Mouse (Mus musculus) right cerebral cortex, postnatal 36 days (tissue): ENCODE measurements around the gene Clptm1l.

Source experiments
- DNase-seq, 2 experiments: peaks; one replicate each; pipeline ENCODE4 v3.0.0; 2022; ENCODE audit warnings: low spot score in 2 of 2, mixed read lengths in 1 of 2

Gene Clptm1l

DNA sequence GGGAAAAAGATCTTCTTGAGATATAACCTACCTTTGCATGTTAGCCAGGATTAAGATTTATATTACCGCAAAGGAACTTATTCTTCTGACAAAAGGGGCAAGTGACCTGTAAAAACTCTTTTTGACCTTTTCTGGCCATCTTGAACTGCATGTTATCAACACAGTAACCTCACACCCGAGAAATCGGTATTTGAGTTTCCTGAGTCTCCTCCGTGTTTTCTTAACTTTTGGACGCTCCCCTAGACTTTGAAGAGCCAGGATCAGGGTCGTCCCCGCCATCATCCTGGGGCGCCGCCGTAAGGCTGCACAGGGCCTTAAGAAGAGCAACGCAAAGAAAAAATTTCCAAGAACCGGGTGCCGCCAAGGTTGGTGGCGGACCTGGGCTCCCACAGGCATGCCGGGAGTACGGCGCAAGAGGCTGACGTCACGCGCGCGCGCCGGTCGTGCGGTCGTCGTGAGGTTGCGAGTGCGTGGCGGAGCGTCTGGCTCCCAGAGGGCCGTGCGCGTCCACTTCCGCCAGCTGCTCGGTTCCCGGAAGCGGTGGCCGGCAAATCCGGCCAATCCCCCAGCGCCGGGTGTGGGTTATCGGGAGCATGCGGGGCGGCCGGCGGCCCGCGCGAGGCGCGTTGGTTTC lies at the start of gene Clptm1l:
Clptm1l (plus strand) TSS at position 485 of the 634 bp plus-strand sequence.
- DNase-seq = peak; percentile 98

- no peak for DNase-seq
Observed at GRCm38 (mm10) chr13:73564201-73564600, 39.6 kb upstream of the Clptm1l start.

DNA sequence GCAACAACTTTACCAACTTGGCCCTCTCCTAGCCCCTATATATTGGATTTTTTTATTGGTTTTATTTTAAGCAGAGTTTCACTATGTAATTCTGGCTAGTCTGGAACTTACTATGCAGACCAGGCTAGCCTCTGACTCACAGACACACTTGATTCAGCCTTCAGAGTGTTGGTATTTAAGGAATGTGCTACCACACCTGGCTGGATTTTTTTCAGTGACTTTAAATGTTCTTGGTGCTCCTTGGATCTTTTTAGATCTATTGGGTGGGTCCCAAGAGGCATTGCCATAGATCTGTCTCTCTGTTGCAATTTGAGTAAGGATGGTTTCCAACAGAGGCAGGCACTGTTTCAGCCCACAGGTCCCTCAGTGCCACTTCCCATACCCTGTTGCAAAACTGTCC lies 28.8 kb upstream of the Clptm1l start:
- no peak for DNase-seq

- no peak for DNase-seq
Observed at GRCm38 (mm10) chr13:73577277-73577676, 26.5 kb upstream of the Clptm1l start.

DNA sequence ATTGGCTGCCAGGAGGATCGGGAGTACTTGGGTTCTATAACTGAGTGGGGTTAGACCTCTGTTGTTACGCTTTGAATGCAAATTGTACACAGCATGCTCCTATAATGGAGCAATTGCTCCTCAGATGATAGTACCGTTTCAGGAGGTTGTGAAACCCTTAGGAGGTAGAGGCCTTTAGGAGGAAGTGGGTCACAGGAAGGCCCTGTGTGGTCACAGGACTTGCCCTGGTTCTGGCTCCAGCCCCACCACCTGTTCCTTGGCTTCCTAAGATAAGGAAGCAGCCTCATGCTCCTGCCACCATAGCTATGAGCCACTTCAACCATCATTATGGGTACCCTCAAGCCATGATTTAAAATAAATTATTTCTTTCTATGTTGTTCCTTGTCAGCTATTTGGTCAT lies 12.3 kb upstream of the Clptm1l start:
- DNase-seq = no peak

GRCm38 (mm10) chr13:73592546-73592945 lies 11.3 kb upstream of the Clptm1l start:
- no peak for DNase-seq

DNA sequence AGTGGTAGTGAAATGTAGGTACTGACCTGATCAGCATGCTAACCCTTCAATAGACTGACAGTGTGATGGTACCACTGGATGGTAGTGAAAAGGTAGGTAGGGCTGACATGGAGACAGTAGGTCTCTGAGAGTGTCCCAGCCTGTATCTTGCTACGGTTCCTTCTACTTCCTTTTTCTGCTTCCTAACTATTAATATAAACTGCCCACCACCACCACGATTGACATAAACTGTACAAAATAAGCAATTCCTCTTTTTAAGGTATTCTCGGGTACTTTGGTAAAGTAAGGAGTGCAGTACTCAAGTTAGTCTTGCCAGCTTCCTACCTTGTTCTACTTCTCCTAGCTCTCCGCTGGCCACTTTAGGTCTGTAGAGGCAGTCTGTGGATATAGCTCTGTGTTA lies 7.5 kb upstream of the Clptm1l start:
- DNase-seq = no peak

DNA sequence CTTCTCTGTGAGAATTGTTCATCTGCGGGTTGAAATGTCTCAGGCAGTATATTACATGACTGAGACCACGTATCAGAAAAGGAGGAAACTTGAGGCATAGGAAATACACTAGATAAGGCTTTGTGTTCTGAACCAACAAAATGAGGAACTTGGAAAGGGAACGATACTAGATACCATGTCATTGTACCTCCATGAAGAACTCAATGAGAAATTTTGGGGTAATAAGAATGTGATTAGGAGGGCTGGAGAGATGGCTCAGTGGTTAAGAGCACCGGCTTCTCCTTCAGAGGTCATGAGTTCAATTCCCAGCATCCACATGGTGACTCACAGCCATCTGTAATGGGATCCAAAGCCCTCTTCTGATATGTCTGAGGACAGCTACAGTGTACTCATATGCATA lies 3.6 kb upstream of the Clptm1l start:
- no peak for DNase-seq

GRCm38 (mm10) chr13:73603046-73603445 lies 760 bp upstream of the Clptm1l start:
- no peak for DNase-seq

- peak in 1 of 2 experiments; percentile 20 for DNase-seq
Observed at GRCm38 (mm10) chr13:73604156-73604957, 551 bp downstream of the Clptm1l start.

DNA sequence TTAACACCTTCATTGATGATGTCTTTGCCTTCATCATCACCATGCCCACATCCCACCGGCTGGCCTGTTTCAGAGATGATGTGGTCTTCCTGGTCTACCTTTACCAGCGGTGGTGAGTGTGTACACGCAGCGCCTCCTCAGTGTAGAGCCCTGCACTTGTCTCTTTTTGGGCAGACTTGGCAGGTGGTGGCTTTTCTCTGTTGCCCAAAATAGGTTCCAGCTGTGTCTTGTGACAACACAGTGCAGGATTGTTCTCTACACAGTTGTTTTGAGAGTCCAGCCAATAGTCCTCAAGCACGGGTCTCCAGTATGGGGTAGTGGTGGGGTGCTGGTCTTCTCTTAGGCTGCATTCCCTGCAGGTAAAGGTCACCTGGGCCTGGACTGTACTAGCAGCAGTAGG lies 14.6 kb downstream of the Clptm1l start:
- DNase-seq = no peak

DNA sequence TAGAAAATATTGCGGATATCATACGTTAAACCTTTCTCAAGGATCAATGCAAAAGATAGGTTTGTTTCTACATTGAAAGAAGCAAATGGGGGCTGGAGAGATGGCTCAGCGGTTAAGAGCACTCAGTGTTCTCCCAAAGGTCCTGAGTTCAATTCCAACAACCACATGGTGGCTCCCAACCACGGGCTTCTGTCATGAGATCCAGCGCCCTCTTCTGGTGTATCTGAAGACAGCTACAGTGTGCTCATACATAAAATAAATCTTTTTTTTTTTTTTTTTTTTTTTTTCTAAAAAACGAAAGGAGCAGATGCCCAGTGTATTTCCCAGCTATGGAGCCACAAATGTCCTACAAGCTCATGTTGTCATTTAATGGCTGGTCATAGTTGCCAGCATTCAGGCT lies 16.8 kb downstream of the Clptm1l start:
- no peak for DNase-seq

DNA sequence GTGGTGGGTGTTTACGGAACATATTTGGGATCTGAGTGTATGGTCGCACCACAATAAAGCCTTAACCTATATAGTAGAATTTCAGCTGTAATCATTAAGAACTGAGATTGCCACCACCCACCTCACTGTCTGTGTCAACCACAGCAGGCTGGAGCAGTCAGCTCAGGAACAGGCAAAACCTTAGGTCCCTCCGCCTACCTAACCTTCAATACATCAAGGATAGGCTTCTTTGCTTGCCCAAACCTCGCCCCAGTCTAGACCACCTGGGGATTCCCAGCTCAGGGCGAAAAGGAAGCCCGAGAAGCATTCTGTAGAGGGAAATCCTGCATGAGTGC lies 22.6 kb downstream of the Clptm1l start:
- DNase-seq = no peak

- DNase-seq = peak; percentile 15 to 18
Observed at GRCm38 (mm10) chr13:73626745-73627549, 23.1 kb downstream of the Clptm1l start, which contains the start of gene Tert. TSS of gene Tert (plus strand) at chr13:73626911.

DNA sequence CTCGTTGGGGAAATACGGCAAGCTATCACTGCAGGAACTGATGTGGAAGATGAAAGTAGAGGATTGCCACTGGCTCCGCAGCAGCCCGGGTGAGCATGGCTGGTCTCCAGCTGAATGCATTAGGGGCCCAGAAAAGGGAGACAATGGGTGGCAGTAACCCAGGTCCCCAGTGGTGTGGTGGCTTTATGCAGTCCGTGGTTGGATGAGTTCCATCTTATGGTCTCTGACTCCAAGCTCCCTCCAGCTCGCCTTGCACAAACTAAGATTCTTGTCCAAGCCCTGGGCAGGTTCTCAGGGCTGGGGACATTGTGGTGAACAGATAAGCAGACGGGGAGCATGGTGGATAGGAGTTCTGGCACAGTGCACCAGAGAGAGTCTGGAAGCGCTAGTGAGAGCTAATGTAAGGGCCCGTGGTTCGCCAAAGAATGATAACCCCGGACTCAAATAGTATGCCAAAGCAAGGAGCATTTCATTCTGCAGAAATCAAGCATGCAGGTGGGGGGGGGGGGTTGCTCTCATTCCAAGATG lies 24.8 kb downstream of the Clptm1l start:
- no peak for DNase-seq

GRCm38 (mm10) chr13:73631837-73632236 lies 28.0 kb downstream of the Clptm1l start:
- DNase-seq = no peak

- DNase-seq = no peak
Observed at GRCm38 (mm10) chr13:73637826-73638225, 34.0 kb downstream of the Clptm1l start.

DNA sequence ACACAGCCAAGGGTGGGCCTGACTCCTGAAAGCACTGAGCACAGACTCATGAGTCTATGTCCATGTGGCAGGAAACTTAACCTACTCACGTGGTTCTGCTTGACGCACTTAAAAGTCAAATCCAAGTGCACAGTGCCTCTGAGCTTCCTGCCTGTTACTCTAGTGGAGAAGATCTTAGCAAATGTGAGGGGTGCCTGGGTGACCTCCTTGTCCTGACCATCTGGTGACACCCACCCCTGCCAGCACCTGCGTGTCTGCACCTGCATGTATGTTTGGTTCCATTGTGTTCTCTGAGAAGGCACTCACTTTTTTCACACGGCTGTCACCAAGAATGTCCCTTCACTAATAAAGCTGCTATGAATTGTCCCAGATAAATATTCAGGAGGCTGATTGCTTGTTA lies 37.5 kb downstream of the Clptm1l start:
- DNase-seq = no peak

DNA sequence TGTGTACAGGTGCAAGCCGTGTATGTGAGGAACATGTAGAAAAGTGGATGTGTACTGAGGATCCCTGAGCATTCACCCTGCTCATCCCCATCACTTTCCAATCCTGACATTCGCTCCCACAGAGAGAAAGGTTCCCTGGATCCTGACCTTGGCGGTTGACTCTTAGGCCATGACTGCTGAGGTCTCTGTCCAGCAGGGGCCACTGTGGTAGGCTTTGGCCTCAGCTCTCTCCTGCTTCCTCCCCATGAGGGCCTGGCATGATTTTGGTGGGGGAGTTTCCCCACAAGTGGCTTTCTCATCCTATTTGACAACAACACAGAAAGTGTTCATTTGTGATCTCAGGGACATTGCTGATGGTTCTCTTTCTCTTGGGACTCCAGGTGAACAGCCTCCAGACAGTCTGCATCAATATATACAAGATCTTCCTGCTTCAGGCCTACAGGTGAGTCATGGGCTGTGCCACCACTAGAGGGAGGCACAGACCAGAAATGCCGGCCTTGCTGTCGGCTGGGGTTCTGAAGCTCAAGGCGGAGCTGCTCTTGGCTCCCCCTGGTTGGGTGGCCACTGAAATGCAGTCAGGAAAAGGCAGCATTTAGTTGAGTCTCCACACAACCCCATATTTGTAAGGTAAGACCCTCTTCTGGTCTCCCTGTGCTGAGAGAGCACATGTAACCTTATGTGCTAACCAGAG lies 42.7 kb downstream of the Clptm1l start:
- DNase-seq = peak; percentile 33 to 41

DNA sequence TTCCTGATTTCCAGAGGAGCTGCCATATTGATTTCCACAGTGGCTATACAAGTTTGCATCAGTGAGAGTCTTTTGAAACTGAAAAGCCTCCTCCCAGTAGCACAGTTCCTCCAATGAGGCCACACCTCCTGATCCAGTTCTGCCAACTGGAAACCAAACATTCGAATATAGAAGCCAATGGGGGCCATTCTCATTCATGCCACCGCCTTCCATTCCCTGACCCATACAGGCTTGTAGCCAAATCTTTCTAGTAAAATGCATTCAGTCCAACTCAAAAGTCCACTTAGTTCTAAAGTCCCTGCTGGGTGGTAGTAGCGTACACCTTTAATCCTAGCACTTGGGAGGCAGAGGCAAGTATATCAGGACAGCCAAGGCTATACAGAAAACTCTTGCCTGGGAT lies 49.5 kb downstream of the Clptm1l start:
- DNase-seq = no peak

DNA sequence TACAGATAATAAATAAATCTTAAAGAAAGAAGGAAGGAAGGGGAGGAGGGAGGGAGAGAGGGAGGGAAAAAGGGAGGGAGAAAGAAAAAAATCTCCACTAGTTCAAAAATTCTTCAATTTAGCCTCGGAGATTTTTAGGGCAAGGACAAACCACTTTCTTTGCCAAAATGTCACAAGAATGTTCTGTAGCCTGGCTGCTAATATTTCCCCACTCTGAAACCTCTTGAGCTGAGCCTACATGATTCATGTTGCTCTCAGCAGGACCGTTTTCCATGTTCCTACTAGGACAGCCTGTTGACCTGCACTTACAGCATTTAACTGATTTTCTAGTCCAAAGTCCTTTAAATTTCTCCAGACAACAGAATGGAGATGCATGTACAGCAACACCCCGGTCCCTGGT lies 51.2 kb downstream of the Clptm1l start:
- no peak for DNase-seq

GRCm38 (mm10) chr13:73658953-73659352 lies 55.1 kb downstream of the Clptm1l start:
- no peak for DNase-seq
